Mouse (Mus musculus): Measurements from ENCODE around the gene Msln.
A peak's percentile ranks its signal among the peaks of the same experiment; 100 is the strongest.

The Msln gene

DNA sequence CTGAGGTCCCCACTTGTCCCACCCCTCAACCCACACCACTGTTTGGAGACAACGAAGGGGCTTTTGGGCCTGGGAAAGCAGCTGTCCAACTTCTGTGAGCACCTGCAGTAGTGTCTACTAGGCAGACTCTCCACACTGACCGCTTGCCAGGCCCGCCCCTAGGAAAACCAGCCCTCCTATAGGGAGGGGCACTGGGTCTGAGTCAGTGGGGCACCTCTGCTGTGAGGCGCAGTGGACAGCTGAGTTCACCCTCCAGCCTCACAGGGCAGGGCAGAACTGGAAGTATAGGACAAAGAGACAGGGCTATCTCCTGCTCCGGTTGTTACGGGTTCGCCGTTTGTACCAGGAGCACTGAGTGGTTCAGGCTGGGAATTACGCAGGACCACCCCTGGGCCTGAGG, at the start of gene Msln:
Gene Msln, minus strand, starts transcription at position 138 of the 400 bp plus-strand sequence.
- no peak for DNase-seq

DNA sequence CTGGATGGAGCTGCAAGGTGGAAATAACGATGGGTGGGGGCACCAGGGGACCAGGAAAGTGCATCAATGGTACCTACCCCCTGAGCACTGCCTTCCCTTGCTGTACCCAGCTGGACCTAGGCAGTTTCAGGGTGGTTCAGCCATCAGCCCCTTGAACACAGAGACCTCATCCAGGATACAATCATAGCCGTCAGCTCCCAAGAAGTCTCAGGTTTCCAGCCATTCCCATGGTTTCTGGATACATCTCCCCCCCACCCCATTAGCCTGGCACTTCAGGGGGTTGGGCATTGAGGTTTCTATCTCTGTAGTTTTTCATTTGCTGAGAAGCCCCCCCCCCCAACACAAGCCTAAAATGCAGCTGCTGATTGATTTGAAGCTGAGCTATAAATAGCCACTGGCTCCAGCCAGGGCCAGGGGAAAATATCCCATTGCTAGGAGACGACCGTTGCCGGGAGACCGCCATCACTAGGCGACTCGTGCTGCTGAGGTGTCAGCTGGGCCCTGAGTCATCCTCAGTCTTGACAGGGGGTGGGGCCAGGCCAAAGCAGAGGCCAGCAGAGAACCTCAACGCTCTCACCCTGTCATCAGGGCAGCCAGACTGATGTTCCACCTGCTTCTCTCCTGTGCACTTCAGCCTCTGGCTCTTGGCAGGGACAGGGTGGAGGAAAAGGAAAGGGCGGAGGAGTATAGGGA, 48.8 kb upstream of the Msln start:
- DNase-seq = no peak

DNA sequence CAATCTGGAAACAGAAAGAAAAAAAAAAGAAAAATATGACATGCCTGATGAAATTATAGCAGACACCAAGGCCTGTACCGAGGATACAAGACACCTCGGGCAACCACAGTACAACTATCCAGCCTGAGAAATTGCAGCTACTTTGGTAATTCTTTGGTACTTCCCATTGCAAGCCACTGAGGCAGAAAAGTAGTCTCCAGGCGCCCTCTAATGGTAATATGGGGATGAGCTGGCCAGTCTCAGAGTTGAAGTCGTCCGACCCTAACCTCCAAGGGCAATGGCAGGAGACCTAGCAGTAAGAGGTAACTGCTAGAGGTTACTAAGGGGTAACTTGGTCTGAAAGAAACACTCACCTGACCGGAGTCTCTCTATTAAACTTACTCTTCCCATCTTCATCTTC, 46.9 kb upstream of the Msln start:
- peak; percentile 77 to 78 for DNase-seq

DNA sequence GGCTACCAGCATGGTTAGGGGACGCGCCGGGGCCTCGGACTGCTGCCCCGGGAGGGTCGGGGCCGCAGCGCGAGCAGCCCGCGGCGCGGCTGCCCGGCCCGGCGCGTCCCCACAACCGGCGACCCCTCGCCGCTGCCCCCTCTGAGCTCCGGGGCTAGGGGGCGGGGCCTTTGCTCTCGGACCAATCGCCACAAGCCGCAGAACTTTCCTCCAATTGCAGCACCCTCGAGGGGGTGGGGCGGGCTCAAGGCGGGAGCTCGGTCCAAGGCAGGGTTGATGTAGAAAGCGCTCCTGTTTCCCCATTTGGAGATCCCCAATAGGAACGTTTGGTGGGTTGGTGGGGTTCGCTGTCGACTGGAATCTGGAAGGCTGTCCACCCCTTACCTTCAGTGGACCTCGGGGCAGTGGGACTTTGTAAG, 42.8 kb upstream of the Msln start, which contains the start of gene Metrn:
Gene Metrn, minus strand, starts transcription at position 186 of the 419 bp plus-strand sequence.
- peak; percentile 94 to 96 for DNase-seq

DNA sequence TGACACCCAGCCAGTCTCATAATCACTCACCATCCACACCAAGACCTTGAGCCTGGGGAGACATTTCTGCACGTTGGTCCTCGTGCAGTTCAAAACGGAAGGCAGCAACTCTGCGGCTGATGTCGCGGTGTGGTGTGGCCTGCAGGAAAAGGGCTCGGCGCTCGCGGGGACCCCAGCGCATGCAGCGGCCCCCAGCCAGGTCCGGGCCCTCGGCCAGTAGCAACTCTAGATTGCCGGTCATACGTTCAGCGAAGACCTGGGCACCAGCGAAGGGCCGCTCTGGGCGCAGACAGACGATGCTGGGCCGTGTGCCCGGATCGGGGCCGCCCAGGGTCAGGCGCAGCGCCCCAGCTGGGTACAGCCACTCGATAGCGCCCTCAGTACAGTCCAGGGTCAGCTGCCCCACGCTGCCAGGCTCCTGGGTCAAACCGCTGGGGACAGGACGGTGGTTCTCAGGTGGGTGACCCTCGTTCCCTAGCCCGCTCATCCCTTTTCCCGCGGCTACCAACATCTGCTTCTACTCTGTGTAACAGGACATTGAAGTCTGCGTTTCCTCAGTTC, 42.1 kb upstream of the Msln start:
- peak; percentile 35 to 76 for DNase-seq

DNA sequence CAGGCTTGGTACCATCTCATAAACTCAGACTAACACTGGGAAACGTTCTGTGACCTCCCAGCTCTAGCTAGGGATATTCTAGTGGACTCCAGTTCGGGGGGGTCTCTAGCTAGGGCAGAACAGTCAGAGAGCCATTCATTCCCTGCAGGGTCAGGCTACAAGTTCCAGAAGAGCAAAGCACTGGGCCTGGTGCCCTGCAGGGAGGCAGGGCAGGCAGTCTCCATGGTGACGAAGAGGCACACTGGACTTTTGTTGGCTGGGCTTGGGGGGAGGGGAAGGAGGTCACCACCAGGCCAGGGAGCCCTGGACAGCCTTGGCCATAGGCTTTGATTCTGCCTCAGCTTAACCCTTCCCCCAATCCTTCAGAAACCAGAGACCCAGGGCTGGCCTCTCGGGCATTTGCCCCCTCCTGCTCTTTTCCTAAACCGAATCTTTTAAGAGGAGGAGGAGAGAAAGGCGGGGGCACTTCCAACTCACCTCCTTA, 41.5 kb upstream of the Msln start, which contains the start of gene AC134908.4:
Gene AC134908.4, minus strand, starts transcription at position 51 of the 484 bp plus-strand sequence.
- peak; percentile 70 to 91 for DNase-seq

DNA sequence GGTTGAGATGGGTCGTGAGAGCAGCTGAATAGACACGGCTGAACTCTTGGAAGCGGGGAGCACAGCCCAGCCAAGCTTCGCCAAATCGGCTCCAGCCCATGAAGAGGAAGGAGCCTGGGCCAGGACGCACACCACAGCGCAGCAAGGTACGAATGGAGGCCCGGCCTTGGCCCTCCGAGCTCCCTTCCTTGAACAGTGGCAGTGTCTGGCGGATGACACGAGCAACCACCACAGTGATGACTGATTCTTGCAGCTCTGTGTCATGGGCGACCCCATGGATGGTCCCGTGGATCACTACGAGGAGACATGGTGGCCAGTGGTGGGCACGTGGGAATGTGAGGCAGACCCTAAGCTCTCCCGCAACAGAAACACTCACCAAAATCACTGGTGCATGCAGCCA, 40.8 kb upstream of the Msln start:
- no peak for DNase-seq

DNA sequence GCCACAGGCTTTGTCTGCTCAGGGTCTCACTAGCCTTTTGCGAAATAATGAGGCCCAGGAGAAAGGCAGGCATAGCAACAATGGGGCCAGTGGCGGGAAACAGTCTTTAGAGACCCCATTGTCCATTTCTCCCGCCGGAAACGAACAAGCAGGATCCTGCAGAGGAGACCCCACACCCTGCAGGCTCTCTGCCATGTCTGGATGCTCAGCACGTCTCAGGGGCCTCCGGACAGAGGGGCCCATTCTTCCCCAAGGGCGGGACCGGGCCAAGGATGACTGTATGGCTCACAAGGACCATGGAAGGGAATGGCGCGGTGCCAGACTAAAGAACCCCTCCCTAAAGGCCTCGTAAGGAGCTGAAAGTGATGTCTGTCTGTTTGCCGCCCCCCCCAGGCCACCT, 40.0 kb upstream of the Msln start:
- no peak for DNase-seq

DNA sequence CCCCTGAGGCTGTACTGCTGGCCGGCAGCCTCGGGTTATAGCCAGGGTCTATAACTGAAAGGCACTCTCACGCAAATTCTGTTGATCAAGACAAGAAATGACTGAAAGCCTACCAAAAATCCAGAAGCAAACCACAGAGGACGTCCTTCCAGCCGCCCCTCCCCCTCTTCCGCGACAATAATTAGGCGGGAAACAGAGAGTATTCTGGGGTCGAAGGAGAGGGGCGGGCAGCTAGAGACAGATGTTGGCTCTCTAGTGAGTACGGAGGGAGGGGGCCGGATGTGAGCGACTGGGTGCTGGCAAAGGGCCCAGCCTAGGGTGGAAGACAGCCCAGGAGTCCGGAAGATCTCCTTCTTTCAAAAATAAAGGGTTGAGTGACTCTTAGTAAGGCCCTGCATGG, 38.4 kb upstream of the Msln start, which contains the start of gene Fam173a:
Gene Fam173a, minus strand, starts transcription at position 287 of the 400 bp plus-strand sequence.
- DNase-seq = peak; percentile 89 to 92

DNA sequence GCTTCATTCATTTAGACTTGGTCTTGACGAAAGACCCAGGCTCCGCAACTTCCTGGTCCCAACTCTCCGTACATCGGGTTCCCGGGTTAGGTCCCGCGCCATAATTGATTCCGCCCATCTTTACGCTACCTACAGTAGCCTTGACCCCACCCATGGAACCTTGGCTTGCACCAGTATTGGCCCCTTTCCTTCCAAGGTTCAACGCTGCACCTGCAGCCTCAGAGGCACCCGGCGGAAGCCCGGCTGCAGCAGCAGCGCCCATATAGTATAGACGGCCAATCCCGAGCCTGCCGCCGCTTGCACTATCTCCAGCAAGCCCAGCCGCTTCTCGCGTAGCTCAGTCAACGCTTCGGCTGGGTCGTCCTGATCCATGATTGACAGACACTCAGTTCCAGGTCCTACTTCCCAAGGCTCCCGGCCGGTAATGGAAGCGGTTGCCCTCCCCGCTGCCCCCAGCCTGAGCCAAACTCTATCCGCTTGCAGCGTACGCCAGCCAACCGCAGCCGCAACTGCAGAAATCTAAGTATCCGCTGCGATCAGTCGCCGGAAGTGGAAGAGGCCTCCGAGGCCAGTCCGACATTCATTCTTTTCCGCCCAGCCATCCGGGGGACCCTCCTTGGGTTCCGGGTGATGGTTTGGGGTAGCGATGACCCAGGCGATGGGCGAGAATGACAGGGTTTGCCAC, 37.8 kb upstream of the Msln start:
- DNase-seq = peak; percentile 83 to 89

DNA sequence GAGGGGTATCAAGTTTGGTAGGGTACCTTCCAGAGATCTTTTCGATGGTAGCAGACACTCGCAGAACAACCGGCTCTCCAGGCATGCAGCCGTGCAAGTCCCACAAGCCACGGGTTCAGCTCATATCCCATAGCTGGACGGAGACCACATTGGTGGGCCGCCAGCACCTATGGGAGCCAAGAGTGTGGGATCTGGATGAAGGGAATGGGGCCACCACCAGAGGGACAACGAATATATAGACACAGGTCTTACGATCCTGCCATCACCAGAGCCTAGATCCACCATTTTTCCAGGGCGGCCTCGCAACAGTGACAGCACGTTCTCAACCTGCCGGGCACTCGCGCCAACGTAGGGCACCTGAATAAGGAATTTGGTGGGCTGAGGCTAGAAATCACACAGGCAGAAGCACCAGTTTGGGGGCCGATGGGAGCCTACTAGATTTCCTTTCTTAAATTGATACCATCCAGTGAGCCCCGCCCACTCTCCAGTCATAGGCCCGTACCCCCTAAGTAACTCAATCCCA, 37.2 kb upstream of the Msln start:
- no peak for DNase-seq

DNA sequence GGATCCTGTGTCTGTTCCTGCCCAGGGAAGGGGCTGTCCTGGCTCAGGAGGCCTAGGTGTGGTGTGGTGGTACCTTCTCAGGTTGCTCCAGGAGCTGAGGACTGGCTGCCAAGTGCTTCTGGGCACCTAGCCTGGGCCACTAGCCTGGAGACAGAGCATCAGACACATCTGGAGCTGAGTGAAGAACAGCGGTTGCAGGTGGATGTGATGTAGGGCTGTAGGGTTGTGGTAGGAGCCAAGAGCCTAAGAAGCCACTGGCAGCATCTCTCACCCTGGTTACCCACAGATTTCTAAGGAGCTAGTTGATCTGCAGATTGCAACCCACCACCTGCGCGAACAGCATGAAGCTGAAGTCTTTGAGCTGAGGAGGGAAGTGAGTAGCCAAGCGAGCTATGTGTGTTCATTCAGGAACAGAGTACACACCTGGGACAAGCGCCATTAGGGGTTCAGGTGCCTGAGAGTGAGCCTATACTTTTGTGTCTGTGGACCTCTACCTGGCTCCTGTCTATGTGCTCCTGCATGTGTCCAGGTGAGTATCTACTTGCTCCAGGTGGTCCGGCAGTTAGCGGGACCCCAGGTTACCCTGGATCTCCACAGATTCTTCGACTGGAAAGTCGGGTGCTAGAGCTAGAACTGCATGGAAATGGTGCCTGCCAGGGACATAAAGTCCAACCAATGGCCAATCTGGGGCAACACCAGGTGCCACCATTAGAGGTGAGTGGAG, 32.8 kb upstream of the Msln start:
- no peak for DNase-seq

DNA sequence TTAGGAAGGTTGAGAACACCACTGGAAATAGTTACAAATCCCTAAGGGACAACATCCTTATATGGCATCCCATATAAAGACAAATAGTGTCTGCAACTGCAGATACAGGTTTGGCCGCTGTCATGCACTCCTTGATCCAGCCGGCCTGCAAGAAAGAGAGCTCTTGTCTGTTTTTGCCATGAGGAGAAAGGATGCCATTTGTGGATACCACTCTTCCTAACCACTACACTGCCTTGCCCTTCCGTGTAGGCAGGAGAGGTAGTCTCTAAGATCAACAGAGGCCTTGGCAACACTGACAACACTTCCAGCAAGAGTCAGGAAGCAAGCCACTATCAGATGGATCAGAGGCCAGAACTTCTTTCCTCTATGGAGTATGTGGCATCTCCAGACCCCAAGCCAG, 32.1 kb upstream of the Msln start, which contains the start of gene Ccdc78:
Gene Ccdc78, plus strand, starts transcription at position 301 of the 400 bp plus-strand sequence.
- DNase-seq = no peak

DNA sequence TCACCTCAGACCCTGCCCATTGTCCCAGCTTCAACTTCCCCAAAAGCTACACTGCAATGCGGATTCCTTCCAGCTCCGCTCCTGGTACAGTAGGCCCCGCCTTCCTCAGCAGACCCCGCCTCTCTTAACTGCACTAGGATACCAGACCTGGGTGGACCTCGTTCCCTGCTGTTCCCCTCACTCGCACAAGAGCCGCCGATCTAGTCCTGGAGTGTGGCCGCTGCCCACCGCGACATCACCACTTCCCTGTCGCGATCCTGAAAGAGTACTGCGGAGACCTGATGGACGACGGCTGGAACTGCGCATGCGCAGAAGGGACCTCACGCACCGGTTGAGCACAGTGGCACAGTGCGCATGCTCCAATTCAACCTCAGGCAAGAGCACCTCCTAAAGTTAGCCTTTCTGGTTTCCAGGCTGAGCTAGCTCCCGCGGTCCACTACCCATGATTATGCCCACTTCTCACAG, 31.1 kb upstream of the Msln start, which contains the start of gene Haghl:
Gene Haghl, minus strand, starts transcription at position 393 of the 465 bp plus-strand sequence.
- peak; percentile 97 to 98 for DNase-seq

DNA sequence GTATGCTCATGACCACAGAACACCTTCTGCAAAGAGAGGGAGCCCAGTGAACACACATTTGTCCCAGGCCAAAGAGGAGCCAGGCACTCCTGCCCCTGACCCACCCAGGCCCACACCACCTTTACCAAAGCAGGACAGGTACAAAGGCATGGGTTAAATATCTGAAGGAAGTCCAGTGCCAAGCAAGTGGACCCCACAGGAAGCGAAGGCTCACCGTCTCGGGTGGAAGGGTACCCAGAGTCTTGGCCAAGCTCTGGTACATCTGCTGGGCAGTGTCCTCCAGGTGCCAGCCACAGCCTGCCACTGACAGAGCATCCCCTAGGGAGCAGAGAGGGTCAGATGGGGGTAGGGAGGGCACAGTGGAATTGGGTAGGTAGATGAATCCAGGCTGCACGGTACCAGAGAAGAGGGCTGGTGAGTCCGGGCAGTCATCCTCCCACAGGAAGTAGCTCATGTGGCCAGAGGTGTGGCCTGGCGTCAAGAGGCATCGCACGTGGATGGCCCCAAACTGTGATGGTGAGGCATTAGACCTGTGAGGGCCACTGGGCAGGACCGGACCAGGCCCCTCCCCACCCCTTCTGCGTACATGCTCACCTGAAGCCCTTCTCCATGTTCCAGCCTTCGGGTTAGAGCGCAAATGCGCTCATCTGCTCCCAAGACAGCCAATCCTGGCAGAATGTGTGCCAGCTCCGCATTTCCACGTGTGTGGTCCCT, 29.8 kb upstream of the Msln start:
- no peak for DNase-seq

DNA sequence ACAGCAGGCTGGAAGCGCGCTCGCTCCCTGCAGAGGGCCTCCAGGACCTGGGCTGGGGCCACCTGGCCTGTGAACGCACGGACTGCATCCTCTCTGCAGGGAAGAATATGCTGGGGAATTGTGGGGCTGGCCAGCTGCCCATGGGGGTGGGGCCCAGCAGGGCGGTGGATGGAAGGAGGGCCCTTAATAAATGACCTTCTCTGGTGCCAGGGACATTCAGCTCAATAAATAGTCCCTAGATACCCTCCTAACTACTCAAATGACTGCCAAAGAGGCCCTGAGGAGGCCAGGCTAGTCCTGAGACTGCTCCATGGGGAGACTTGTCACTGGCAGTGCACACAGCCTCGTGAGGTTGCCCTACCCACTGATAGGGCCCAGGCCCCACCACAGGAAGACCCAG, 28.9 kb upstream of the Msln start:
- DNase-seq = peak; percentile 46 to 69

DNA sequence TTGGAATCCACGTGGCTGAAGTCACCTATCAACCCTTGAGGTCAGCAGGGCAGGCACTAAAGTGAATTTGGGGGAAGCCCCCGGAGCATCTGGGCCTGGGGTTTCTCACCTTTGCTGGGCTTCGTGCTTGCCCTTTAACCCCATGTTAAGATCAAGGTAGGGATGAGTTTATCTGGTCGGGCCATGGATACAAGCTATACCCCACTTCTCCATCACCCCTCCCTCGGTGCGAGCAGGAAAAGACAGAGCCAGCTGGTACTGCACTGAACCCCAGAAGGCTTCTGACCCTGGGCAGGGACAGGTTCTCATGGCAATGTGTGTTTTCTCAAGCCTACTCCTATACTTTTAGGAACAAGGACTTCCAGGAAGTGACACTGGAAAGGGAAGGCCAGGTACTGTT, 27.2 kb upstream of the Msln start:
- DNase-seq = peak in 1 of 2 experiments; percentile 33

DNA sequence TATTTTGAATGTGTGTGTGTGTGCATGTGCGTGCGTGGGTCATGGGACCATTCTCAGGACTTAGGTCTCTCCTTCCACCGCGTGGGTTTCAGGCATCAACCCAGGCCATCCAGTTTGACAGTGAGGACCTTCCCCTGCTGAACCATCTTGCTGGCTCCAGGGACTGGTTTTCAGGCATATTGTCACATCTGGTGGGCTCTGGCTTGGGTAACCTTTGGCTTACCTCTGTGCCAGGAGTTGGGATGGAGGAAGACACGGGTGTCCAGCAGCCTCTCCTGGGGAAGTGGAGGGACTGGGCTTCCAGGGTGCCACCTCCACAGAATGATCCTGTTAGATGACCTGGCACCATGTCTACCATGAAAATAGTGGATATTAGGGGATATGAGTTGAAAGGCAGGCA, 23.8 kb upstream of the Msln start:
- no peak for DNase-seq

DNA sequence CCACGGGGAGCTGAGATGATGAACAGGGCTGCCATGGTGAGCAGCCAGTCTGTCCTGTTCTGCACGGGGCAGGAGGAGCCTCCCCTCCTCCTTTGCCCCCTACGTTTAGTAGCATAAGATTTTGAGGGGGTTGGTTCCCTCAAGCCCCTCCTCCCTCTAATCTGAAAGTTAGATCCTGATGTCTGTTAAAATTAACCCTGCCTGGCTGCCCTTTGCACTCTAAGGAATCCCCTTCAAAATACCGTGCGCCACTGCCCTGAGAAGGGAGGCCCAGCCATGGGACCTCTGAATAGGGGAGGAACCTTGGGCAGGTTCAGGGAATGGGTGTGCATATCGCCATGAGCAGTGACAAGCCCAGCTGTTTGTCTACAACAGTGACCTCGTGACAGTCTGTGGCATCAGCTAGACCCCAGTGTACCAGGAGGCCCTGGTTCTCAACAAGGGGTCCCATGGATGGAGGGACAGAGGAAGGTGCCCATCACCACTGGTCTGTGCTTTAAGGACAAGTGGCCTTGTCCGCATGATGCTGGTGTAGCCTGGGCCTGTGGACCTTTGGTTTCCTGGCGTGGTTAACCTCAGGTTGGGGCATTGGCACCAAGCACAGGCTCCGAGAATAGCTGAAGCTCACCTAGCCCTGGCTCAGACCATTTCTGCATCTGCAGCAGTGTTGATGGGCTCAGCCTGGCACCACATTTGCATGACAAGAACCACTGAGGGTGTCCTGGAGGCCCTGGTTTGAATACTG, 21.3 kb upstream of the Msln start:
- DNase-seq = peak; percentile 52 to 67

DNA sequence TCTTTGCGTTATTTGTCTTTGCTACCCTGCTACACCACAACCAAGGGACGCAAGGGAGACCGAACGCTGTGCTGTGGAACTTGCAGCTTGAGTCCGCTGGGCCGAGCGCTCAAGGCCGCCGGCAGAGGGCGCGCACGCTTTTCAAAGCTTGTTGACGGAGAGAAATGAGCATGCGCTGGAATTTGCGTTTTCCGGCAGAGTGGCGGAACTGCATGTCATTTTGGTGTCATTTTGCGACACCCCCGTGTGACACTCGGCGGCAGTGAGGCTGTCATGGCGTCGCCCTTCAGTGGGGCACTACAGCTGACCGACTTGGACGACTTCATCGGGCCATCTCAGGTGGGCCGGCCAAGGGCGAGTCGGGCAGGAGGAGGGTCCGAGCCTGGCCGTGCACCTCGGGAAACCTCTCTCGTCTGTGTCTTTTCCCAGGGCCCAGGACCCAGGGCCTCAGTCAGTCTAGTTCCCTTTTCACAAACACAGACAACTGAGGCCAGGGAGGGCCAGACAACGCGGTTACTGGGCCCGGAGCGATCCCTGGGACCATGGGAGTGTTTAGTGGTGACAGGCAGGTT, 19.5 kb upstream of the Msln start, which contains the start of gene Narfl:
Gene Narfl, plus strand, starts transcription at position 228 of the 572 bp plus-strand sequence.
- DNase-seq = peak; percentile 97 to 98

All from kidney, postnatal 25 days (tissue).